Mouse (Mus musculus): ENCODE measurements around the gene Kif26b. TPM values are rescaled to one million over a fixed set of nuclear protein-coding genes. Genes with fewer than 3 reads are reported as not detected.

Gene Kif26b
- total RNA-seq (2021) = 10 to 100 TPM; 16.3 to 18.8 TPM

- DNase-seq (ENCODE audit: extremely low spot score in 1 of 2, low spot score in 2 of 2) = peak; percentile 46 to 76
- intact Hi-C loops (cut with DNase I) = loop anchor here (2.0 to 5.0 kb wide), 3 partner anchors 432 to 704 kb away; no protein-coding TSS in a partner anchor
These were observed at the start of gene Kif26b for GRCm38 (mm10) chr1:178528431-178529351. Gene Kif26b, plus strand, starts transcription at chr1:178529125.

GRCm38 (mm10) chr1:178483854-178484253 is 45.1 kb upstream of the Kif26b start:
- no peak for DNase-seq (ENCODE audit: extremely low spot score in 1 of 2, low spot score in 2 of 2)
- intact Hi-C loops (cut with DNase I) = no loop called here

GRCm38 (mm10) chr1:178485138-178485867 is 43.6 kb upstream of the Kif26b start:
- intact Hi-C loops (cut with DNase I) = no loop called here
- no peak for DNase-seq (ENCODE audit: extremely low spot score in 1 of 2, low spot score in 2 of 2)

GRCm38 (mm10) chr1:178485868-178486220 is 43.1 kb upstream of the Kif26b start:
- intact Hi-C loops (cut with DNase I) = no loop called here
- no peak for DNase-seq (ENCODE audit: extremely low spot score in 1 of 2, low spot score in 2 of 2)

GRCm38 (mm10) chr1:178486828-178487227 is 42.1 kb upstream of the Kif26b start:
- no peak for DNase-seq (ENCODE audit: extremely low spot score in 1 of 2, low spot score in 2 of 2)
- intact Hi-C loops (cut with DNase I) = no loop called here

- DNase-seq (ENCODE audit: extremely low spot score in 1 of 2, low spot score in 2 of 2) = no peak
- intact Hi-C loops (cut with DNase I) = no loop called here
These were observed 39.8 kb upstream of the Kif26b start for GRCm38 (mm10) chr1:178489127-178489526.

- intact Hi-C loops (cut with DNase I) = no loop called here
- DNase-seq (ENCODE audit: extremely low spot score in 1 of 2, low spot score in 2 of 2) = no peak
These were observed 37.2 kb upstream of the Kif26b start for GRCm38 (mm10) chr1:178491733-178492132.

- intact Hi-C loops (cut with DNase I) = no loop called here
- no peak for DNase-seq (ENCODE audit: extremely low spot score in 1 of 2, low spot score in 2 of 2)
These were observed 36.4 kb upstream of the Kif26b start for GRCm38 (mm10) chr1:178492493-178492892.

GRCm38 (mm10) chr1:178496186-178496585 is 32.7 kb upstream of the Kif26b start:
- DNase-seq (ENCODE audit: extremely low spot score in 1 of 2, low spot score in 2 of 2) = no peak

GRCm38 (mm10) chr1:178496841-178497240 is 32.1 kb upstream of the Kif26b start:
- intact Hi-C loops (cut with DNase I) = no loop called here
- DNase-seq (ENCODE audit: extremely low spot score in 1 of 2, low spot score in 2 of 2) = no peak

More at GRCm38 (mm10) chr1:178496186-178496585, 32.7 kb upstream of the Kif26b start:
- intact Hi-C loops (cut with DNase I) = no loop called here

- intact Hi-C loops (cut with DNase I) = no loop called here
- no peak for DNase-seq (ENCODE audit: extremely low spot score in 1 of 2, low spot score in 2 of 2)
These were observed 22.0 kb upstream of the Kif26b start for GRCm38 (mm10) chr1:178506938-178507337.

GRCm38 (mm10) chr1:178512323-178513031 is 16.4 kb upstream of the Kif26b start:
- intact Hi-C loops (cut with DNase I) = no loop called here
- DNase-seq (ENCODE audit: extremely low spot score in 1 of 2, low spot score in 2 of 2) = no peak

GRCm38 (mm10) chr1:178513954-178514353 is 15.0 kb upstream of the Kif26b start:
- DNase-seq (ENCODE audit: extremely low spot score in 1 of 2, low spot score in 2 of 2) = no peak
- intact Hi-C loops (cut with DNase I) = no loop called here

GRCm38 (mm10) chr1:178515839-178516238 is 13.1 kb upstream of the Kif26b start:
- intact Hi-C loops (cut with DNase I) = no loop called here
- no peak for DNase-seq (ENCODE audit: extremely low spot score in 1 of 2, low spot score in 2 of 2)

GRCm38 (mm10) chr1:178522389-178522788 is 6.5 kb upstream of the Kif26b start:
- no peak for DNase-seq (ENCODE audit: extremely low spot score in 1 of 2, low spot score in 2 of 2)
- intact Hi-C loops (cut with DNase I) = no loop called here

GRCm38 (mm10) chr1:178523152-178523551 is 5.8 kb upstream of the Kif26b start:
- no peak for DNase-seq (ENCODE audit: extremely low spot score in 1 of 2, low spot score in 2 of 2)
- intact Hi-C loops (cut with DNase I) = no loop called here

GRCm38 (mm10) chr1:178527185-178527546 is 1.8 kb upstream of the Kif26b start:
- DNase-seq (ENCODE audit: extremely low spot score in 1 of 2, low spot score in 2 of 2) = peak; percentile 68 to 73
- intact Hi-C loops (cut with DNase I) = loop anchor here (2.0 to 5.0 kb wide), 2 partner anchors 705 to 950 kb away; no protein-coding TSS in a partner anchor

- intact Hi-C loops (cut with DNase I) = loop anchor here (2.0 to 5.0 kb wide), 4 partner anchors 433 to 949 kb away; no protein-coding TSS in a partner anchor
These were observed 1.2 kb upstream of the Kif26b start for GRCm38 (mm10) chr1:178527547-178528361.

More at GRCm38 (mm10) chr1:178527547-178528361, 1.2 kb upstream of the Kif26b start:
- peak; percentile 12 to 56 for DNase-seq (ENCODE audit: extremely low spot score in 1 of 2, low spot score in 2 of 2)
